Mouse (Mus musculus): ENCODE measurements at regions not wholly inside any gene's neighbourhood (a gene's known extent, or its start where the extent isn't known, plus 50 kb on each side); places are given as distances from the start of the nearest gene placed in this dataset.

DNA sequence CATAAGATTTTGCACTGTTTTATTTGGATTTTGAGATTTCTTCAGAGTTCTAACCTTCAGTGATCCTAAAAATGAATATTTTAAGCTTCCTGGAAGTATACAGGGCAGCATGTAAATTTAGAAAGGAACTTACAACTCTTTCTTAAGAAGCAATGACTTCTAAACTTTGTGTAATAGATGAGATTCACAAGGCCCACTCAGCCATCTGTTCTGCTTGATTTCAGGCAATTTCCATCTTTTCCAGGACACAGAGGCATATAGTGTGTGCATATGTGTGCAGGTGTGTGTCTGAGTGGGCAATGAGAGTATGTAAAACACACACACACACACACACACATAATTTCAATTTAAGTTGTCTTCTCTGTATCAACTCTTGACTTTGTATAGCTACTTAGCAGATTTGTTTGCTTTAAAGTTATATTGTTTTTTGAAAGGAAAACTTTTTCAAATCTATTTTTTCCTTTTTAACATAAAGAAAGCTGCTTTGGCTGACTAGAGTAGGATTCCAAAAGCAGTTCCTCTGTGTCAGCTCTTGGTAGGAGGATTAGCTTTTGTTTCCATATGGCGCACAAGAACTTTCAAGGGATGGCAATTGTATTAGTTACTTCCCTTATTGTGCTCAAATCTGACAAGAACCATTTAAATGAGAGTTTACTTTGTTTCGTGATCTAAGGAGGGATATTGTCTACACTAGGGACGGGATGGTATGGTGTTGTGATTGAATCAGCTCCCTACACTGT is 387.6 kb downstream of the D3Ertd751e start:
- DNase-seq (ENCODE audit: low read depth), result no peak

GRCm38 (mm10) chr3:42132322-42132721 is 389.9 kb downstream of the D3Ertd751e start:
- no peak for DNase-seq (ENCODE audit: low read depth)

DNA sequence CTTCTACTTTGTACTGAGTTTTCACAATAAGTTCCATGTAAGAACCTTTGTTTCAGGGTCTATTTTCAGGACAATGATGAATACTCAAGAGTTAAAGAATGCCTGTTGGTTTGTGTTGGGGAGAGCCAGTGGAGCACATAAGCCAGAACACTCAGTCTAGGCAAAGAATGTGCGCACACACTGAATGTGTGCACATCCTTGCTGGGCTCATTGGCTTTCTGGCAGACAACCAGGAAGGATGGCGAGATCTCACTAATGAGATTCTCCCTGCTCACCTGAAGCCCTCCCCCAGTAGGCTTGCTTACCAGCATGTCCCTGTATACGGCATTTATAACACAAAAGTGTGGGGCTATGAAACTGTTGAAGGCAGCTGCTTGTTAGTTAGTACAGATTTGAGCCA is 411.0 kb downstream of the D3Ertd751e start:
- DNase-seq (ENCODE audit: low read depth), result no peak

DNA sequence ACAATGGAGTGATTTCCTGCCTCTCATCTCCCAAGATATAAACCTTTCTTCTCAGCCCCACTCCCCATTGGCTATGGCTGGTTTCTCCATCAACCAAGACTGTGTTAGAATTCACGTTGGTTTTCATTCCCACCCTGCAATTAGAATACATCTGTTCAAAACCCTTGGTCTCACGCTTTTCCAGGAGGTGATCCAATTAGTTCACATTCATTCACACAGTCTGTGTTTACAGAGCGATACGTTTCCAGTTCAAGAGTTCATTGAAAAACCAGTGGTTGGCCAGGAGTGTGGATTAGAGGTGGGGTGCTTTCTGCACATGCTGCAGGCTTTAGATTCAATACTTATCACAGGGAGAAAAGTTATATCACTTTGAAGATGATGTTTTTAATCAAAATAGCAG is 412.5 kb downstream of the D3Ertd751e start:
- DNase-seq (ENCODE audit: low read depth), result no peak

DNA sequence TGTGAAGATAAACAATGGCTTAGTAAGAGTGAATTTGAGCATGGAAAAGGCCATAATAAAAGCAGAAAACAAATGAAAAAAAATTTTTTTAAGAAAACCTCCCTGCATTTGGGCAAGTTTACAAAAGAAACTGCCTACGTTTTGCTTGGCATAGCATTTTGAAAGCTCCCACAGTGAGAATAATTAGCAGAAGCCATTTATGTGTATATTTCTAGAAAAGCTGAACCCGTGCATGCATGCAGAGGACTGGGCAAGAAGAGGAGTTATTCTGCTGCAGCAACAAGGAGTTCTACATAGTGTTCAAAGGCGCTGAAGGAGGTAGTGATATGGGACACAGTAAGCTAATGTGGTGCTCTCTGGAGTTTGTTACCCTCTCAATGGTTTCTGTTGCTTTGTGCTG is 421.3 kb downstream of the D3Ertd751e start:
- no peak for DNase-seq (ENCODE audit: low read depth)

GRCm38 (mm10) chr3:42199206-42199605 is 456.8 kb downstream of the D3Ertd751e start:
- no peak for DNase-seq (ENCODE audit: low read depth)

GRCm38 (mm10) chr3:42201373-42201772 is 459.0 kb downstream of the D3Ertd751e start:
- DNase-seq (ENCODE audit: low read depth), result no peak

- DNase-seq (ENCODE audit: low read depth), result no peak
Observed at GRCm38 (mm10) chr3:42205640-42206039, 463.2 kb downstream of the D3Ertd751e start.

DNA sequence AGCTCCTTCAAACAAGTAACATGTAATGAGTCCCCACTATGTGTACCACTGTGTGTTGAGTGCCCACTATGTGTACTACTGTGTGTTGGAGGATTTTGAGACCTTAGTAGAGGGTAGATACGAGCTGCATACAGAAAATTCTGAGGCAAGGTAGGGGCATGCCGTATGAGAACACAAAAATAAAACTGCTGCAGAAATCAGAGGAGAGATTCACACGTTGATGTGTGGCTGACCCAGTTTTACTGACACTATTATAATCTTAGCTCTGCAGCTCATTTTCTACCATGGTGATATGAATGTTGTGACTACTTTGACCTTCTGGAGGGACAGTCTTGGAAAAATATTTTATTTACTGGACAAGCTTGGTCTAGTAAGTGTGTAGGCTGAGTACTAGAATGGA is 469.0 kb downstream of the D3Ertd751e start:
- no peak for DNase-seq (ENCODE audit: low read depth)

DNA sequence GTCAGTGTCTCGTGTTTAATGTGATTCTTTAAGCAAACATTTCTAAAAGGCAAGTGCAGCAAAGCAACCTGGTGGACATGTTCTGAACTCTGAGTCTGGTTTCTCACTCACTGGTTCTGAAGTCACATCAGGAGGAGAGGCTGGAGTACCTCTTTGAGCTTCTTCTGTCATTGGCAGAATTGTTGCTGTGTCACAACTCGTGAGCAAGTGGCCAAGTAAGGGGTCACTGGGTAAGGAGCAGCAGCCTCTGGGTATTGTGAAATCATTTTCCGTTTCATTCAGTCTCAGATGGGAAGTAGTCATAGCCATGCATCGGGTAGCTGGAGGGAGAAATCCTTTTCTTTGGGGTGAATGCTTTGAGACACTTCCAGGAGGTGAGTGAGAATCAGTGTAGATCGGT is 470.0 kb downstream of the D3Ertd751e start:
- DNase-seq (ENCODE audit: low read depth), result no peak

GRCm38 (mm10) chr3:42213163-42213562 is 470.8 kb downstream of the D3Ertd751e start:
- DNase-seq (ENCODE audit: low read depth), result no peak

GRCm38 (mm10) chr3:42214624-42215276 is 472.3 kb downstream of the D3Ertd751e start:
- no peak for DNase-seq (ENCODE audit: low read depth)

GRCm38 (mm10) chr3:42218719-42219118 is 476.3 kb downstream of the D3Ertd751e start:
- no peak for DNase-seq (ENCODE audit: low read depth)

DNA sequence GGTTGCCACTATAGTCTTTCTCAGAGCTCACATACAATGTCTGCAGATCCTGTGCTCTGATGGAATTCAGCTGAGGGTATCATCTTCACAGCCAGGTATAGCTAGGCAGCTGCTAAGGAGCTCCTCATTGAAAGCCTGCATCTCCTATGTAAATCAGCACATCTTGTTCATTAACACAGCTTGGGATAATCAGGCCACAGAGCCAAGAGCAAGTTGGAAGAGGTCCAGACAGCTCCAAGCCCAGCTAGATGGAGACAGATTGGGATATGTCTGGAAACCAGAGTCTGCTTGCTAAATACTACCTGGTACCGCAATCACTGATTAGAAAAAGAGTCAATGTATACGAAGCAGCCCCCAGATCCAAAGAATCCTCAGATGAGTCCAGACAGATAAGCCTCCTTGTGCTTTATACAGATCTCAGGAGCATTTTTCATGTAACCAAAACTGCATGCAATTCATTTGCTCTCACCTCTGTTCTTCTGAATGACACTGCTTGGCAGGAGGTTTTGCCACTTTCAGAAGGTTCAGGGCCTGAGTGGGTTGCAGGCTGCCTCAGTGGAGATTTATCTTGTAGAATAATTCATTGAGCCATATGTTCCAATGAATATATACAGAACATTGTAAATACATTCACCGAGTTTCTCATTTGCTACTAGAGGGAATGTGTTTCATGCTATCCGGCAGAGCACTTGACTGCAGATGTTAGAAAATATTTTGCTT is 485.4 kb downstream of the D3Ertd751e start:
- DNase-seq (ENCODE audit: low read depth), result no peak

DNA sequence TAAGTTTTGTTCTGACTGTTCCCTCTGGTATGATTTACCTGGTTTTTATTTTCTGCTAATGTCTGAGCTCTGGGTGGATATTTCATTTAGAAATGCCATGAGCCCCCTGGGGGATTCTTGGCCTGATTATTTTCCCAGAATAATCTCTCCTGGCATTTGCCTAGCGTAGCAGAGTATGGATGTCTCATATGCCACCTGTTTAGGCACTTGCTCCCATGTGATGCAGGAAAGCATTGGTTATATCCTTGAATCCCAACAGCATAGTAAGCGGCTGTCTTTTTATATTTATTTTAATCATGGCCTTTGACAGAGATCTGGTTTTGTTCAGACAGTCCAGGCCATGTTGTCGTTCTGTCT is 486.0 kb downstream of the D3Ertd751e start:
- DNase-seq (ENCODE audit: low read depth), result no peak

GRCm38 (mm10) chr3:42232268-42232667 is 489.9 kb downstream of the D3Ertd751e start:
- DNase-seq (ENCODE audit: low read depth), result no peak

DNA sequence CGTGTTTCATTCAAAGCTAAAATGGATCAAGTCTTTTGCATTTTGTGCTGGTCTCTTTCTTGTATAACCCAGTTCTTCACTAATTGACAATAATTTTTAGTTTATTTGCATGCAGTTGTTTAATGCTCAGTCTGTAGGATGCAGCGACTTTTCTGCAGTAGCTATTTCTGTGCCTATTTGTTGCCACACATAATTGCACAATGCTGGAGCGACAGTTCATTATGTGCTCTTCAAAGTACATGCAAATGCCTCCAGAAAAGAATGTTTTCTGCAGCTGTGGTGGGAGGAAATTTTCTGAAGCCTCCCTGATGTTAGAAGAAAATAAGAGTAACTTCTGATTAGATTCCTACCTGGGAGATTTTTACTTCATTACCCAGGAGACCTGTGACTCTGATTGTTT is 491.3 kb downstream of the D3Ertd751e start:
- no peak for DNase-seq (ENCODE audit: low read depth)

- DNase-seq (ENCODE audit: low read depth), result no peak
Observed at GRCm38 (mm10) chr3:42235515-42235914, 493.1 kb downstream of the D3Ertd751e start.
